Mouse (Mus musculus) cortical plate, adult 2 months (tissue): Measurements from ENCODE around the gene Pbxip1. TPM values are rescaled to one million over a fixed set of nuclear protein-coding genes. Genes with fewer than 3 reads are reported as not detected.

Experiments used
- H3K27ac ChIP-seq: fragments of 200-500 bp; 2 replicates; pipeline ENCODE4 v1.5.1; 2012; ENCODE audit warnings: low read length, control low read depth, inconsistent platforms; ENCODE audit not compliant: insufficient read depth
- H3K4me1 ChIP-seq: fragments of 200-500 bp; 2 replicates; pipeline ENCODE4 v1.6.1; 2011; ENCODE audit warnings: low read length; ENCODE audit not compliant: control insufficient read depth, insufficient read depth
- H3K4me3 ChIP-seq: fragments of 200-500 bp; 2 replicates; pipeline ENCODE4 v1.5.1; 2011; ENCODE audit warnings: mild to moderate bottlenecking, low read length, control low read depth; ENCODE audit not compliant: insufficient read depth
- CTCF ChIP-seq: fragments of 200-500 bp; IDR thresholded peaks from 2 replicates; pipeline ENCODE4 v1.5.1; 2011; ENCODE audit warnings: mild to moderate bottlenecking, control low read depth, low read length; ENCODE audit not compliant: insufficient read depth; ENCODE audit errors: extremely low read depth
- POLR2A ChIP-seq: fragments of 200-500 bp; IDR thresholded peaks from 2 replicates; pipeline ENCODE4 v1.6.1; 2011; ENCODE audit warnings: mild to moderate bottlenecking, low read length, control low read depth; ENCODE audit not compliant: insufficient read depth; ENCODE audit errors: extremely low read depth
- polyA plus RNA-seq: library from polyadenylated mRNA; depleted of rRNA; stranded (reverse); fragments of >200 nt; gene quantifications from 2 replicates; pipeline ENCODE4 v1.2.3, GENCODE M21; 2012

Gene Pbxip1
- polyA plus RNA-seq, 1 experiment = 38.0 TPM

DNA sequence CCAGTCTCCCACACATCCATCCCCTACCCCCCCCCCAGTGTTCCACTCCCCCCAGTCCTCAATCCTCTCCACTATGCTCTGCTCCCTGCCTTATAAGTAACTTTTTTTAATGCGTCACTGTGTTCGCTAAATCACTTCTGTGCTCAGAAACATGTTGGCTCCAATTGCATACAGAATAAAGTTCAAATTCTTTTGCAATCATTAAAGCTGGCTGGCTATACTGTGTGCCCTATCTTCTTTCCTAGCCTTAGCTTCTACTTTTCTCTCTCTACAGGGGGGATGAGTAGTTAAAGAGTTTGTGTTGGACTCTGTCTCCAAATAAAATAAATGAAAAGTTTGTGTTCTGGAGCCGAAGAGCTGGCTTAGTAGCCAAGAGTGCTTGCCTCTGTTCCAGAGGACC is 26.8 kb upstream of the Pbxip1 start:
- H3K4me1 ChIP-seq = peaks cover 6% of the 10 kb centered on the region; the same call in 1 of the 2 replicates
- TF ChIP-seq POLR2A (no peak), CTCF (no peak)
- no peak overlapping the region for H3K4me3 ChIP-seq
- H3K27ac ChIP-seq = no peak overlapping the region

DNA sequence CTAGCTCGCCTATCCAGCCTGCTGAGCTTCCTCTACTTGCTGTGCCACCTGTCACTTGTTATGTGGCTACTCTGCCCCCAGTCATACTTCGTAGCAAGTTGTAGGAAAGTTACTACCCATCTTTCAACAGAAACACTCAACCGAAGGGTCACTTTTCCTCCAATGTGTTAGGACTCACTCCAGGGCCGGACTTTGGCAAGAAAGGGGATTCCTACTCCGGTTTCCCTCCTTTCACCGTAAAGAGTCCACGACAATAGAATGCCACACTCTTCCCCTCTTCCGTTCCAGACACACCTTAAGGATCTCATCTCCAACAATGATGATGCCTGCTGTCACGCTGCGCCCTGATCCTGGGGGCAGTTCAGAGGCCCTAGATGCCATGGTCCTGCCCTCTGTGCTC is 25.6 kb upstream of the Pbxip1 start:
- H3K4me3 ChIP-seq = peak overlapping the region; percentile 30
- TF ChIP-seq CTCF (no peak), POLR2A (no peak)
- H3K27ac ChIP-seq = no peak overlapping the region
- H3K4me1 ChIP-seq = peaks cover 6% of the 10 kb centered on the region; the same call in 1 of the 2 replicates

DNA sequence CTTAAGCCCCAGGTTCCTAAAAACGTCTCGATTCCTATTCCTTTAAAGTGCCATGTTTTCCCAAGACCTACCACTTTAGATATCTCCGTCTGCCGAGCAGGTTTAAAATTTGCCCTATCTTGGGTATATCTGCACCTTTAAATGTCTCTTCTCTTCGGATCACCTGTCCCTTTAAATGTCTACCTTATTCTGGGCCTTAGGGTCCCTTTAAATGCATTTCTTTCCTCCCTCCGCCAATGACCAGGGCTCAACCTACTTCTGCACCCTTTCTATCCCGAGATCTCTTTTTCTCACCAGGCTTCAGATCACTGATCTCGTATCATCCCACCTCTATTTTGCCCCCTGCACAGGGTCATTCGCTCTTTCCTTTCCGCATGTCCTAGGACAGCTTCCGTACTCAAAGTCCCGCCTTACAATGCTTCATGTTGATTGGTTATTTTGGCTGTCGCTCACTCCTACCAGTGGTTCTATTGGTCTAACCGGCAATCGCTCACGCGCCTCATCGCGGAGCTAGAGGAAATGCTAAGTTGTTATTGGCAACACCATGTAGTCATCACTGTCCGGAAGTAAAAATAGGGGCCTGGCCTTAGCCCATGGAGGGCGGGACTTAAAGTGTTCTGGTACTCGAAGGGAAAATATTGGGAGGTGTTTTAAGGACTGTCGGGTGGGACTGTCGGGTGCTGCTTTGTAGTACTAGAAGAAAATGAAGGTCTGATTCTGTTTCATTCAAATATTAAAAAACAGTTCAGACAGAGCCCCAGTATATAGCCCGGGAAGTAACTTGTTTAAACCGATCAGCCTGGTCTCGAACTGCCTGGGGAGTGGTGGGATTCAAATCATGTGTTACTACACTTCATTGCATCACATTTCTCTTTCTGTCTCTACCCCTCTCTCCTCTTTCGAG is 24.8 kb upstream of the Pbxip1 start, which contains the start of gene Flad1:
Flad1 (minus strand) TSS at position 381 of the 904 bp plus-strand sequence.
- Histone ChIP-seq H3K4me3 (peak within 1 kb of the TSS; percentile 30), H3K27ac (no peak within 1 kb of the TSS), H3K4me1 (peaks cover 6% of the 10 kb centered on the region; the same call in 1 of the 2 replicates)
- TF ChIP-seq CTCF (no peak), POLR2A (0 out of 2 replicates have a peak, but pooled peaks have one; percentile 34)

DNA sequence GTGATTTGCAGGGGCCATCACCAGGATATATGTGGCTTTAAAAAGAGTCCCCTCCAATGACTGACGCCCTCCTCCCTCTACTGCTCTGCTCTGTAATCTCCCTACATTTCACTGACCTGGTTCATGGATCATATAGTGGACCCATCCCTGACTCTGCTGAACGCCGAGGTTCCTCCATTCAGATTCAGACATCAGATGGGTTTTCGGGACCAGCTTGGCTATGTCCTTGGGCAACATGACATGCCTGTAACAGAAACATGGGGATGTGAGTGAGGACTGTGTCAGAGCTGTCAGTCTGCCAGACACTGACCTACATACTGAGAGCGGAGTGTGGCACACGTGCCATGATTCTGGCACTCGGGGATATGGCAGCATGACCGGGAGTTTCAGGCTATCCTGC is 20.3 kb upstream of the Pbxip1 start:
- peaks cover 3% of the 10 kb centered on the region; the same call in 1 of the 2 replicates for H3K4me1 ChIP-seq
- no peak overlapping the region for H3K4me3 ChIP-seq
- H3K27ac ChIP-seq = no peak overlapping the region
- TF ChIP-seq CTCF = no peak
- TF ChIP-seq POLR2A = no peak

DNA sequence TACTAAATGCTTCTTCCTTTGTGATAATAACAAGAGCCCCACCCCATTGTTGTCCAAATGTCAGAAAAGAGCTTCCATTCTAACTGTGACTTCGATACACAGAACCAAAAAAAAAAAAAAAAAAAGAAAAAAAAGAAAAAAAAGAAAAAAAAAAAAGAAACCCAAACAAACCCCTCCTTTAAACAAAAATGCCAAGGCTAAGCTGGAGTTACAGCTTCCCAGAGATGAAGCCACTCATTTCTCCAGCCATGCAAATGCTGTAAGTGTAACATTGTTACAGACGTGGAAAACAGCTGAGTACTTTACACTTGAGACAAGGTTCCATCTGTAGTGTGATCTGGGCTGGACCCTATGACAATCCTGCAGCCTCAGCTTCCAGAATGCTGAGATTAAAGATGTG is 19.4 kb upstream of the Pbxip1 start:
- Histone ChIP-seq H3K4me1 (peaks cover 3% of the 10 kb centered on the region; the same call in 1 of the 2 replicates), H3K4me3 (no peak overlapping the region)

DNA sequence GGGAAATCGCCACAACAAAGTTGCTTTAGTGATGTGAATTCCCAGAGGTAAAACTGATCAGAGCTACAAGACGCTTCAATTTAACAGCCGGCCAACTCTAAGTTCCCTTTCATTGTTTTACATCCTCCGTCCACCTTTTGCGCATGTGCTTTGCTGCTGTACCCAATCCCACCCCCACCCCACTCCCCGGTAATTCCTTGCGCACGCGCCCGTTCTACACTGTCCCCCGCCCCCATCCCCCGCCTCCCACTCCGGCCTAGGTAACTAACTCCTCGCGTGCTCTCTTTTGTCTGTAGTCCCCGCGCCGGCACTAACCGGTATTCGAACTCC is 18.7 kb upstream of the Pbxip1 start:
- no peak overlapping the region for H3K27ac ChIP-seq
- TF ChIP-seq POLR2A = no peak
- no peak for TF ChIP-seq CTCF

More for the DNA sequence above, 19.4 kb upstream of the Pbxip1 start:
- H3K27ac ChIP-seq = no peak overlapping the region
- TF ChIP-seq CTCF (no peak), POLR2A (no peak)

DNA sequence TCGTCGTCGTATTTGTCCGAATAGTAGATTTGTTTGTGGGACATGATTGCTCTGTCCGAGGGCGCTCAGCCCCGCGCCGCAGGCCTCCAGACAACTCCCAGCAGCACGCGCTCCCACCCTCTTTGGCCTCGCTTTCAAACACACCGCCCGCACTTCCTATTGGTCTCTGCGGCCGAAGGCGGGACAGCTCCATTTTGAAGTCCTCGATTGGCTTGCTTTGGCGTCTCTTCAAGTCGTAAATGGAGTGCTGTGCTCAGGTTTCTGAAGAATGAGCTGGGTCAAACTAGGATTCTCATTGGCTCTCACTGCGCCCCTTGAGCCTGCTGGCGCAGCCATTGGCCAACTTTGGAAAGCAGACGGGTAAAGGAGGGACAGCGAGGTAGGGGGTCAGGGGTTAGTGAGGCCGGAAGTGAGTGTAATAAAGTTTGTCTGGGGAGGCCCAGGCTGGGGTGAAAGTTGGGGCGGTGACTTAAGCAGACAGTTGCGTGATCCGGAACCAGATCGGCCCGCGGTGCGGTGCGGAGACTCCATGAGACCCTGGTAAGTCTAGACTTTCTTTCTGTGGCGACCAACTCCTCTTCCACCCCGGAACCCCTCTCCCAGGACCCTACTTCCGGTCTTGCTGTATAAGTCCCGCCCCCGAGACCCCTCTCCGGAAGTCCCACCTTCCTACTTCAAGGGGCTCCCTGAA is 18.2 kb upstream of the Pbxip1 start, which contains the start of the genes Cks1b and Shc1:
Cks1b (minus strand) TSS at position 214 of the 691 bp plus-strand sequence.
Shc1 (plus strand) TSS at position 274 of the 691 bp plus-strand sequence.
- Histone ChIP-seq H3K27ac (peak within 1 kb of the TSS; percentile 53), H3K4me3 (peak within 1 kb of the TSS; percentile 73), H3K4me1 (peaks cover 3% of the 10 kb centered on the region; the same call in 1 of the 2 replicates)
- no peak for TF ChIP-seq POLR2A
- no peak for TF ChIP-seq CTCF

More for the DNA sequence above, 18.7 kb upstream of the Pbxip1 start:
- Histone ChIP-seq H3K4me1 (peaks cover 3% of the 10 kb centered on the region; the same call in 1 of the 2 replicates), H3K4me3 (peak overlapping the region; percentile 73)

DNA sequence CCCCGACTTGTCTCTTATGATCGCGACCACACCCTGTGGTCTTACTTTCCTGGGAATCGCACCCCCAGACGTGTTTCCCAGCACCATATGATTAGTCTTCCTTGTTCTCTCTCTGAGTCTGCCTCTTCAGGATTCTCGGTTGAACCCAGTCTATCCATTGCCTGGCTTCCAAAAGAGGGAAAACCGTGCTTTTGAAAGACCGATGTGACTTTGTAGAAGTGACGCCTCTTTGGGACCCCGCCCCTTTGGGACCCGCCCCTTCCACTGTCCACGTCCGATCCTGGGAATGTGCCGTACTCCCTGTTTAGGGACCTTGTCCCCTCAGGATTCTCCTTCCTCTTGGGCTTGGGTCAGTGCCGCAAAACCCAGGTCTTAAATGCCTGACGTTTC is 17.6 kb upstream of the Pbxip1 start:
- H3K27ac ChIP-seq = peak overlapping the region; percentile 53
- no peak for TF ChIP-seq CTCF
- TF ChIP-seq POLR2A = no peak
- H3K4me3 ChIP-seq = peak overlapping the region; percentile 73
- H3K4me1 ChIP-seq = peaks cover 3% of the 10 kb centered on the region; the same call in 1 of the 2 replicates

DNA sequence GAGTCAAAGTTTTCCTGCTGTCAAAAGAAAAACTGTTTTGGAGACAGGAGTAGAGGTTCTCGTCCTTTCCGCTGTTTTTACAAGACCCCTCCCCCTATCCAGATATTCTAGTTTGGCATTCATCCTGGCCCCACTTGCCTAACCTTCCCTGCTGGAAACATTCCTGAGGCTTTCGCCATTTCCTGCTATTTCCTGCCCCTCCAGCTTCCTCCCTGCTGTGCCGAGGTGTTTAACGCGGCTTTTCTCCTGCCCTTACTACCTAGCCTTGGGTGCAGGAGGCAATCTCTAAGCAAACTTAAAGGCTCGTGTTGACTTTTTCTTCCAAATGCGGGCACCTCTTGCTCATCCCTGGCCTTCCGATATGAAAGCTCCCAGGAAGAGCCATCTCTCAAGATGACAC is 16.9 kb upstream of the Pbxip1 start:
- Histone ChIP-seq H3K27ac (peak overlapping the region; percentile 4; the same call in 1 of the 2 replicates), H3K4me3 (peak overlapping the region; percentile 73; the same call in 1 of the 2 replicates), H3K4me1 (peaks cover 3% of the 10 kb centered on the region; the same call in 1 of the 2 replicates)
- TF ChIP-seq POLR2A (no peak), CTCF (no peak)
